Mouse (Mus musculus): Measurements from ENCODE around the gene Gart.

DNA sequence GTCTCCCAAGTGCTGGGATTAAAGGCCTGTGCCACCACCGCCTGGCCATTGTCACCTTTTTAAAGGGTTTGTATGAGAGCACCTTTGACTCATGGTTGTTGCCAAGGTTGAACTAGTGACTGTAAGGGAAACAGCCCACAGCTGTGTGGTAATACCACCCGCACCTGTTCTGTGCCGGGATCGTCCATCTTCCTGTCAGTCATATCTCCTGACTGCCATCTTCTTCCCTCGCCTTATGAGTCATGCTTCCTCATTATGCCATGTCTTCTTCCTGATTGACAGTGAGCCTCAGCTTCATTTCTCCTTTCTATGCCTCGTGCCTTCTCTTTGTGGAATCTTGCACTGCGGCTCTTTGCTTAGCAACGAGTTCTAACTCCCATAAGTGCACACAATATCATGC is 39.8 kb downstream of the Gart start:
- no peak for TF ChIP-seq POLR2A (IDR thresholded peaks at IDR 0.05; ENCODE audit: extremely low read depth, insufficient read depth, low read length)
- no peak for TF ChIP-seq CTCF (IDR thresholded peaks at IDR 0.05; ENCODE audit: extremely low read depth, insufficient read depth, low read length)
